Mouse (Mus musculus) ovary, postnatal 36 days (tissue): ENCODE results near the gene Sstr5.

Experiments used
- DNase-seq: peaks from one replicate; pipeline ENCODE4 v3.0.0; 2022; ENCODE audit warnings: low spot score, mixed read lengths

The Sstr5 gene

DNA sequence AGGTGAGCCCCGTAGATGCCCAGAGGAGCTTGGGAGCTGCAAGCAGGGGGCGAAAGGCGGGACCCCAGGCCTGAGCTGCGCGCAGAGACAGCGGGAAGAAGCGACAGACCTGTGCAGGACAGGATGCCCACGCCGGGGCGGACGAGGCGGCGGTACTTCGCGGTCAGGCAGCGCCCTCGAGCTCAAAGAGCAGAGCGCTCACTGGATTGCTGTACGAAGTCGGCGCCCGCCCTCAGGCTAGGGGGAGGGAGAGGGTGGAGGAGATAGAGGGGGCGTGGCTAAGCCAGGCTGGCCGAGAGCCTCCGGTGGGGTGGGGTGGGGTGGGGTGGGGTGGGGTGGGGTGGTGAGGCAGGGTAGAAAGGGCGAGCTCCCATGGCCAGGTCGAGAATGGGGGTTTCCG lies at the start of gene Sstr5:
Gene Sstr5, minus strand, starts transcription at position 276 of the 400 bp plus-strand sequence.
- DNase-seq, result peak; percentile 34

DNA sequence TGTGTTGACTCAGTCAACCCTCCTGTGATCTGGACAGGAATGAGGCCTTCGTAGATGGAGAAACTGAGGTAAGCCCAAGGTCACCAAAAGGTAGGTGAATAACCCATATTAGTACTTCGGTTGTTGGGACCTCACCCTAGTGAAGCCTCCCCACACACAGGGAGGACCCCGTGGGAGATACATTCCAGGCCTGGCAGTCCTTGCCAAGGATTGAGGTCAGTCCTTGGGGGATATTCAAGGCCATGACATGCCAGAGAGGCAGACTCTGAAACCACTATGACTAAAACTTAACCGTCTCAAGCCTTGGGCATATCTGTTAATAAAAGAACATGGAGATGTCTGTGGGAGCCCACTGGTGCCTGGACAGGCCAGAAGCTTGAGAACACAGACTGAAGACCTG lies 44.7 kb upstream of the Sstr5 start:
- no peak for DNase-seq

DNA sequence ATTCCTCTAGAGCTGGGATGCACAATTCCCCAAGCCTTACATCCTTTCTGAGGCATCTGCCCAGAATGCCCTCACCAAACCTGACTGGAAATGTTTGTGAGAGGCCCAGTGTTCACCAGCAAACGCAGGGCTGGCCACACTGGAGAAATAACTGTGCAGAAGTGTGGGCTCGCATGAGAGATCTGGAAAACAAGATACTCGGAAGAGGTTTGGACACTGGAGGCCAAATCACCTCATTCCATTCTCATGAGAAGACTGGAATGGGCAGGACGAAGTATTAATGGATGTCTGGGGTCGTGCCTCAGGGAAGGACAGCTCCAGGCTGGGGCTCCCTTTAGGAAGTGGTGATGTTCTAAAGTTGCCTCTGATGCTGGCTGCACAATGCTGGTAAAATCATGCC lies 43.6 kb upstream of the Sstr5 start:
- DNase-seq, result no peak

DNA sequence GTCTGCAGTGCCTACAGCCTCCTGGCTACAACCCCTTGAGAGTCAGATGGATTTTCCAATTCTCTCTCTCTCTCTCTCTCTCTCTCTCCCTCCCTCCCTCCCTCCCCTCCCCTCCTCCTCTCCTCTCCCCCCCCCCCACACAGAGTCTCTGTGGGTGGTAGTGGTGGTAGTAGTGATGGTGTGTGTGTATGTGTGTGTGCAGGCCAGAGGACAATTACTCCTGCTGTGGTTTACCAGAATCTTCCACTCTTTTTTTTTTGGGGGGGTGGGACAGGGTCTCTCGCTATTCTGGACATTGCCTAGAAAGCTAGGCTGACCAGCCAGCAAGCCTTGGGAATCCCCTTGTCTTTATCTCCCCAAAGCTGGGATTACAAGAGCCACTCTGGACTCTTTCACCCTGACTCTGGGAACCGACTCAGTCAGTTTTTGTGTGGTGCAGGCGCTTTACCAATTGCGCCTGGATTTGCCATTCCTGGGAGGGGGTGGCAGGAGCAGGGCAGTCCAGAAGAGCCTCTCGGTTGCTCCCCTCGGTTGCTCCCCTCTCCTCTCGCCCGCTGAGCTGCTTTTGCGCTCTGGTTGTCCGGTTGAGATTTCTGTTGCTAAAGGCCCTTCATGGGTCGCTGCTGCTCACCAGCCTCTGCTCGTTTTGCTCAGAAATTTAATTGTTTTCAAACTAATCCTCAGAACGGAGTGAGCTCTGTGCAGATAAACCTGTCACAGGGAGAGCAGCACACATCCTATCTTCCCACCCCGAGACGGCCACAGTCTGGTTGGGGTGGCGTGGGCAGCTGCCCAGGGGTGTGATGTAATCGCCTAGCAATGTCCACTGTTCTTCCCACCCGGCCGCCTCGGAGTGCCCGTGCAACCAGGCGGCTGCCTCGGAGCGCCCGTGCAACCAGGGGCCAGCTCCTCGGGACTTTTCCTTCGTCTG lies 42.1 kb upstream of the Sstr5 start:
- peak; percentile 41 for DNase-seq

DNA sequence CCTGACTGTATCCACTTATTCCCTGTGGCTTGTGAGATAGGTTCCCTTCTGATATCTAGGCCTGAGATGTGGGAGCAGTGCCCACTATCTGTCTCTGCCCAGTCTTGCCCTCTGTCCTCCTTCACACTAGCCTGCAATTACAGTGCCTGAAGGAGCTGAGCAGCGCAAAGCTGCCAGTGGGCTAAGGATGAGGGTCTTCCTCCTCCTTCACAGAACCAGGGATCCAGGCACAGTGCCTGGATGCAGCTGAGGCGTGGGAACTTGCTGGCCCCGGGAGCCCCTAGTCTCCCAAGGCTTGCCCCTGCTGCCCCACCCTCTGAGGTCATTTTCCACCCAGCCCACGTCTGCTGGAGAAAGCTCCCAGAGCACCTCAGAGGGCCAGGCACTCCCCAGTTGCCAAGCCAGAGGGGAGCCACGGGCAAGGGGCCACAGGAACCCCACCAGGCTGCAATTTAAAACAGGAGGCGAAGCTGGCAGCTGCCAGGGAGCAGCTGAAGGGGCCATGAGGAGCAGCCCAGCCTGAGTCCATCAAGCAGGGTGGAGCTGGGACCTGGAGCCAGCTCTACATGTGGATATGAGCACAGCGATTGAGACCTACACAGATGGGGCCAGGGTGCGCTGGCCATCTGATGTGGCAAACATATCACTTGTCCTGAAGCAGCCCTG lies 33.4 kb upstream of the Sstr5 start:
- DNase-seq, result no peak

DNA sequence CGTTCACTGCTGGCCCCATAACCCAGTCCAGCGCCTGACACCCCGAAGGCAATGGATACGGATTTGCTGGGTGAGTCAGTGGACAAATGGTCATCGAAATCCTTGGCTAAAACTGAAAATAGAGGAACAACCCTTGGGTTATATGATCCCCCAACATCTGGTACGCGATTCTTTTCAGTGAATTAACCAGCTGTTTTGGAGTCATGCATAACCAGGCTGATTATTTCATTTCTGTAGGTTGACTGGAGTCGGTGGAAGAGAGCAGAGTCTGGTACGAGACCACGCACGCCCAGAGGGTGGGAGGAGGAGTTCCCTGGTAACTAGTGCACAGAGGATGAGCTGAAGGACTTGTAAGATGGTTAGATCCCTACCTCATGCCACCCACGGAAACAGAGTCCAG lies 25.0 kb upstream of the Sstr5 start:
- no peak for DNase-seq

DNA sequence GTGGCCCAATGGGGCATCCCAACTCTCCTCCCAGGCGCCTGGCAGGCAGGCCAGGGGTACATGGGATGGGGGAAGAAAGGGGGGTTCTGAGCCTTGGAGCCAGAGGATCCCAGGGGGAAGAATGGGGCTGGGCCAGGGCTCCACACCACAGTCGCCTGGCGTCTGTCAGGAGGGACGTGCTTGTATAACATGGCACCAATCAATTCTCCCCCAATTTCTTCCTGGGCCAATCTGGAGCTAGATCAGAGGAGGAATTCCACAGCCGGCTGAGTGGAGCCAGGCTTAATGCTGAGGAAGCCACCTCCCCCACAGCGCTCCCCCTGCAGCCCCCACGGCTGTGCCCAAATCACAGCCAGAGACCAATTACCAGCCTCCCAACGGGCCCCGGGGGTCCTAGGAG lies 23.4 kb upstream of the Sstr5 start:
- DNase-seq, result no peak

DNA sequence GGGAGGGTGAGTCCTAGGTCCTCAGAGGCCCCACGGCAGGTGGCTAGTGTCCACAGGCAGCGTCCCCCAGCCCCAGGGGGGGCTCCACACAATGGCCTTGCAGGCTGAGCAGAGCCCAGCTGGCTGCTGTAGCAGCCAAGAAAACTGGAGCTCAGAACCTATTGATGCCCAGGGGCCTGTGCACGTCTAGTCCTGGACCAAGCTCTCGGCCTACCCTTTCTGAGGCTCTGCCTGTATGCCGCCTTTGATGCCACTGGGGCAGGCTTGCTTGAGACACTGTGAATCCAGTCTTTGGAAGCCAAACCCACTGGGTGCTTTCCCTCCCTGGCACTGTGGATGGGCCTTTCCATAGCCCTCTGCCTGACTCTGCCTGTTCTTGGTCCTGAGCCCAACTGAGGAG lies 22.4 kb upstream of the Sstr5 start:
- DNase-seq, result no peak

DNA sequence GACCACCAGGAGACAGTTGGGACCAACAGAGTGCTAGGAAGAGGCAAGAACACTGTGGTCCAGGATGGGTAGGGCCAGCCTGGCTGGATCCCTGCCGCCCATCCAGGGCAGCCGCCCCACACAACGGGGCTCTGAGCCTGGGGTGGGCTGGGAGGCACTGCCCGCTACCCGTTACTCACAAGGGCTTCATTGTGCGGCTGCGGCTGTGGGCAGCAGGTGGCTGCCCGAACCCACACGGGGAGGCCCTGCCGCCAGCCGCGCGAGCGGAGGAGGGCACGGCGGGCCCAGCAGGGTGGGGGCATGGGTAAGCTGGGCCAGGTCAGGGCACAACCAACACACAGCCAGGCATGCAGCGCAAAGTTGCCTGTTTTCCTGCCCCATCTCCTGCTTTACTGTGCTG lies 21.1 kb upstream of the Sstr5 start:
- no peak for DNase-seq

DNA sequence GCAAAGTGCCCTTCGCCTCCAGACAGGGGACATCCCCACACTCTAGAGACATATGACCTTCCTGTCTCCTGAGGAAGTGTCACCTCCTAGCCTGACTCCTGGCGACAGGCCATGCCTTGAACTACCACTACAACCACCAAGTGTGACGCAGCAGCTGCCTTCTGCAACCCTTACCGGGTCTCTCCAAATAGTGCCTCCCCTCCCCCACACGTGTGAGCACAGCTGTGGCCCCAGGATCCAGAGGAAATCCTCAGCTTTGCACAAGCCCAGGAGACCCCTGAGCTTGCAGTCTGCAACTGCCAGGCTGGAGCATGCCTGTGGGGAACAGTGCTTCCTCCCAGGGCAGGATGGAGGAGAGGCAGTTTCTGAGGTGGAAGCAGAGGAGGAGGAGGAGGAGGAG lies 19.2 kb upstream of the Sstr5 start:
- no peak for DNase-seq

DNA sequence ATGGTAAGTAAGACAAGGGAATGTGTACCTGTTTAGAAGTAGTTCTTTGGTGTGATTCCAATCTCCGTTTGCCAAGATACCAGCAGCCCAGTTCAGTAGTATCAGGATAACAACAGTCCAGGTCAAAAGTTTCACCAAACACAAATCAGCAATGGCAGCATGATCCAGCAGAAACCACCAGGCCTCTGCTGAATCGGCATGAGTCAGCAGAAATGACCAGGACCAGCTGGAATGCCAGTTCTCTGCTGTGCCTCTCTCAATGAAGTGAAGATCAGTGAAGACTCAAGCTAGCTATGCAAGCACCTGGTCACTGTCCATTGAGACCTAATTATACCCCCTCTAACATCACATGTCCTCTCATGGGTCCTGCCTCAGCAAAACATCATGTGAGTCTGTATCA lies 17.0 kb upstream of the Sstr5 start:
- no peak for DNase-seq

DNA sequence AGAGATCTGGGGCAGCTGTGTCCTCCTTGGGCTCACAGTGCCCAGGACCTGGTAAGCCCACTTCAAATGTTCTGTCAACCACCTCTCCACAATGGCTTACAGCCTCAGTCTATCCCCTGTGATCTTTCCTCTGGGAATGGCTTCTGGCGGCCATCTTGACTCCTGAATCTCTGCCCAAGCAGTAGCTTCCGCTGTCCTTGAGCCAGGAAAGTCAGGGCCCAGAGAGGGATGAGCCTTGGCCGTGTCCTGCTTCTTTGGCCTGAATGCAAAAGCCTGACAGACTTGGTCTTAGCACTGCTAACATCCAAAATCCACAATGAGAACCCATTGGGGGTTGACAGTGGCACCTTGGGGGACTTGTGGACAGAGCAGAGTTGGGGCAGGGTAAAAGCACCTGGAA lies 14.8 kb upstream of the Sstr5 start:
- no peak for DNase-seq

DNA sequence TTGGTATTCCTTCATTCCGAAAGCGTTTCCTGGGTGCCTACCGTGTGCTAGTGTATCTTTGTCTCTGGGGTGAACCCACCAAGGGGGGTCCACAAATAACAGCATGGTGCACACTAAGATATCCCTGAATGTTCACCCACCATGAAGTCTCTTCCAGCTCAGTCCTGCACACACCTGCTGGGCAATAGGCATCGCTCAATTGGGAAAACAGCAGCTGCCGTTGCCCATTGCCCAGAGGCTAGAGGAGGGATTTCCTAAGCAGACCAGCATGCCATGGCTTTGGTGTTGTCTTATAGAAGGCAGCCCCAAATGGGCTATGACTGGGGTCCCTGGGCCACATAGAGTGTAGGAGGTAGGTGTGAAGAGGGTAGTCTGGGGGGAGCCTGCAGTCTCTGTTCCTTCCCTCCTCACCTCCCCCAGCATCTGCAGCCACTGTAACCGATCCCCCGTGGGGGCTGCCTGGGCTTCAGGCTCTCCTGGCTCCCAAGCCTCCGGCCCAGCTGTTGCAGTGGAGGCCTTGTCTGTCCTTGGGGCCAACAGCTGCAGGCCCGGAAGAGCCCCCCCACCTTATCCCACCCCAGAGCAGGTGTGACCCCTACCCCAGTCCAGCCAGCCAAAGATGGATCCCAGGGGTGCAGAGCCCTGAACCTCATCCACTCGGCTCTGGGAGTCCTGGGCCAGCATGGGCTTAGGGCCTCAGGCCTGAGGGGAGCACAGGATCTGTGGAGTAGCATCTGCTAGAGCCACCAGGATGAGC lies 13.2 kb upstream of the Sstr5 start:
- DNase-seq, result no peak

DNA sequence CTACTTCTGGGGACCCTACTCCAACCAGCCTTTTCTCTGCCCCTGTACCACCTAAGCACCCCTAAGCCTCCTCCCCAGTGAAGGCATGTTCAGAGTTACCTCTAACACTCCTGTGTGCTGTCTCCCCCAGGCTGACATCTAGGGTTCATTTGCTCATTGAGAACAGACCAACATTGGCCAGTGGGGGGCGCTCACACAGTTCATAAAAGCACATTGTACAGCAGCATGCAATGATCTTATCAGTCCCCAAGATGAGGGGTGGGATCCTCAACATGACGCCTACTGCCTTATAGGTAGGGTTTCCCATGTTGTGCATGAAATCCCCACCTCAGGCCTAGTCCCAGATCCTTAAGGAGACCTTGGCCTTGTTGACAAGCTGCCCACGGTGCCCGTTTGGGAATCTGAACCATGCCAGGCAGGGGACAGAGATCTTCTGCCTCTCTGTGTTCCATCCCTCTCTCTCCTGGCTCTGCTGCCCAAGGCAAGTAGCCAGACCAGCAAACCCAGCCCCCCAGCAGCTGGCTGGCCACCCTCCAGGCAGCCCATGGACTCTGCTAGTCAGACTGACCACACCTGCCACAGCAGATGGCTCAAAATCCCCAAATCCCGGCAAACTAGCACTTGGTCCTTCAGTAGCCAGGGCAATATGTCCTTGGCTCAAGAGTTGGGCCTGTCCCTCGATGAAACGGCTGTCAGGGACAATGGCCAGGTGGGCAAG lies 11.9 kb upstream of the Sstr5 start:
- peak; percentile 30 for DNase-seq

DNA sequence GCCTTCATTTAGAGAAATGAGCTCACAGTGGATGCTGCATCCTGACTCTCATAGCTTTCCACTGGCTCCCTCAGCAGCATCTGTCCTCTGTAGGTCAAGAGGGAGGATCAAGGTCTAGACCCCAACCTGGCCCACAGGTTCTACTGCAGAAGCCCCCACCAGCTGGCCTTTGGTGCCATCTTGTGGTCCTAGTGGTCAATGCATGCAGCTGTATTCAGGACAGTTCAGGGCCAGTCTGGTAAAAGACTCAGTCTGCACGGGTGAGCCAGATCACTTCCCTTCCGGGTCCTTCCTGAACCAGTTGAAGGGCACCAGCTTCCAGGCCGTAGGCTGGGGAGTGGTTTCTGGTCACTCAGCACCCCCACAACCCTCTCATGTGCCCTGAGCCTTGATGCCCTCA lies 10.7 kb upstream of the Sstr5 start:
- peak; percentile 71 for DNase-seq

DNA sequence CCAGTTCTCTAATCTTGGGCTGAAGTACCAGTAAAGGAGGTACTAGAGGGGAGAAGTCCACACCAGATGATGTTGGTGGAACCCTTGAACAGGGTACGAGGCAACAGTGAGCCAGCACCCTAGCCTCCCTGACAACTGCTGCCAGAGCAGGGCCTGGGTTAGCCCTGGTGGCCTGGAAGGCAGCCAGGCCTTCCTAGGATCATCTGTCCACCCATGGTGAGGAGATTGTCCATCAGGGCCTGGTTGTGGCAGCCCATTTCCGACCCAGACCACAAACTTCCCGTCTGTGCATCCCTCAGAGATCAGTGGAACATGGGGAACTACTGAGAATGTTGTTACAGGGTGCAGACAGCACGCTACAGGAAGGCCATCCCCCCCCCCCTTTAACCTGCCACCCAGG lies 5.5 kb upstream of the Sstr5 start:
- DNase-seq, result no peak

DNA sequence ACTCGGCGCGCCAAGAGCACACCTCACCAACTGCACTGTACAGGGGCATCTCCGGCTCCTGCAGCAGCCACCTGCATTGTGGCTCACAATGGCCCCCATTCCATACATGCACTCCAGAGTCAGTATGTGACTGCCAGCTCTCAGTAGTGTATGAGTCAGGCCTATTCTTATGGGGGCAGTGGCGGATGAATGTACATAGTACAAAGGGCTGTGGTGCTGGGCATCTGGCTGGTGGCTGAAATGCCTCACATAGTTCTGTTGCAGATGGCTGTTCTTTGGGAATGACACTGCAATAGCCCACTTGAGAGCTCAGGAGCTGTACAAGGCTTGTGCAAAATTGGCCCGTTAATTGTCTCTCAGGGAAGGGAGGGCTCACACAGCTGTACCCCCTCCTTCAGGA lies 15.0 kb downstream of the Sstr5 start:
- no peak for DNase-seq

DNA sequence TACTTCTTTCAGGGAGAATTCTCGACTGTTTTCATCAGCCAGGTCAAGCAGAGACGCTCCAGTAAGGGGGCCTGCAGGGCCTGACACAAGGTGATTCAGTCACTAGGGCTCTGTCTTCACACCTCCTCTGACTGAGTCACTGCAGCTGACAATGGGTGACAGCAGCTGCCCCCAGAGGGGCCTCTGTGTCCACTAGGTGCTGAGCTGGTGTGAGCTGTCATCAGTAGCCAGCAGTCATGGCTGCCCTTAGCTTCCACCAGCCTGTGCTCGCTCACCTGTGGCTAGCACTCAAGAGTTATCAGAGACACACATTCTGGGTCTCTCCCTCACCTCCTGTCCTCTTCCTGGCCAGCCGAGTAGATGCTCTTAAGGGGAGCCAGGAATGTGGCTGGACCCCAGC lies 16.3 kb downstream of the Sstr5 start:
- no peak for DNase-seq

DNA sequence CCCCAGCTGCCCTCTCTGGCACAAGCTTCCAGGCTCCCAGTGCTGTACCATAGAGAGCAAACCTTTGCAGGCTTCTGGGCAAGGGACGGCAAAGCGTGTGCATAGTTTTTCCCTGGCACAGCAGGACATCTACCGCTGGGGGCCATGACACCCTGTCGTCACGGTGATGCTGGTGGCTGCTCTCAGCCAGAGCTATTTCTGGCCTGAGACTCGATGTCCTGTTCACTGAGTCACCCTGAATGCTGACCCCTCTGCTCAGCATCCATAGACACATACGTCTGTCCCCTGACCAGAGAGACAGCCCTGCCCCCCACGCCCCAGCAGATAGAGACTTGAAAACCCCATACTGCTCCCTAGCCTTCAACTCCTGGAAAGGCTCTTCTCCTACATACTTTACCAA lies 16.9 kb downstream of the Sstr5 start:
- no peak for DNase-seq

DNA sequence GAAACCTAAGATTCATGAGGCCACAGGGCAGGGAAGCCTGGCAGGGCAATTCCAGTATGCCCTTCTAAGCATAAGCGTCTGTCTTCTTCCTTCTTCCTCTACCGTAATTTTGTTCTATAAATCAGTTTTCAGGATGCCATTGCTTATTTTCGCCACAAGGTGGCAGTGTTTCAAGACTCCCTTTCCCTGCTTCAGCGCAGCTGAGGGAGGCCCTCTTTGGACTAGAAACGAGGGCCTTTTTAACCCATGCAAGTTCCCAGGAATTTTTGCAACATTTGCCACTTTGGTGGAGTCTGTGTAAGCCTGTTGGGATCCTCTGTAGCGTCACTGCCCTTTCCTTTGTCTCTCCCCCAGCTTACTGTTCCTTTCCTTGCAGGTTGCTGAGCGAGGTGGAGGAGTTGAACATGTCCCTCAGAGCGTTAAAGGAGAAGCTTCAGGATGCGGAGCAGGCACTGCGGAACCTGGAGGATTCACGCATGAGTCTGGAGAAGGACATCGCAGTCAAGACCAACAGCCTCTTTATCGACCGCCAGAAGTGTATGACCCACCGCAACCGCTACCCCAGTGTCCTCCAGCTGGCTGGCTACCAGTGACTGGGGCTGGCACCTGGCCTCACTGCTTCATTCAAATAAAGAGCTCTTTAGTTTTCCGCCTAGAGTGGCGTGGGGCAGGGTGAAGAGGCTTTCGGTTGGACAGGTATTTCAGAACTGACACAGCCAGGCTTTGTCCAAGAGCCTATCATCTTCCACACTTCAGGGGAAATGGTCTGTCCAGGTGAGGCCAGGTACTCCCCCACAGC lies 20.9 kb downstream of the Sstr5 start:
- DNase-seq, result no peak

DNA sequence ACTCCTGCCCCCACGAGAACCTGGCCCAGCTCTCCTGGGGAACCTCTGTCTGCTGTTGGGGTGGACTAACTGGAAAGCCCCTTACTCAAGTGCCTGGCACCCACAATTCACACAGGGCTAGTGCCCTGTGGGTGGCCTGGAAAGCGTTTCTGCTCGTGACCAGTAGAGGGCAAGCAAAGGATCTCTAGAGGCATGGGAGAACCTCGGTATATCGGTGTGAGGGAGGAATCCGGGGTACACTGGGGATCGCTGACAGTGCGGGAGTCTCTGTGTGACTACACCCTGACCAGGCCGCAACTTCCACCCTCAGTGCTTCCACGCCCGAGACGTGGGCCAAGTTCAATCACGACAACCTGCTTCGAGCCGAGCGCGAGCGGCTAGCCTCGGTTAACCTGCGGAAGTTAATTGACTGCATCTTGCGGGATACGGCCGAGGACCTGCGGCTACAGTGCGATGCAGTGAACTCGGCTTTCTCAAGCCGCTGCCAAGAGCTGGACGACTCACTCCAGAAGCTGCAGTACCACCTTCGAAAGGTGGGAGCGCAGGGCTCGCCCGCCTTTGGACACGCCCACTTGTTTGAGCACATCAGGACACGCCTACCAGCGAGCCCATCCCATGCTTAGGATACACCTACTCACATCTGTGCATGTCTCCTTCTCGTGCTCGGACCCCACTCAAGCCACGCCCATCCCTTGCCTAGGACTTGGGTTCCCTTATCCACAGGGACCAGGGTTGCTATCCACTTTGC lies 22.6 kb downstream of the Sstr5 start:
- DNase-seq, result peak; percentile 61
